Mouse (Mus musculus): ENCODE results near the gene Tbx19. TPM values are rescaled to one million over a fixed set of nuclear protein-coding genes. Genes with fewer than 3 reads are reported as not detected.

Gene Tbx19
- polyA plus RNA-seq, 1 experiment from 2014 or later = 0.05 TPM

- Histone ChIP-seq H3K9me3 (ENCODE audit: control insufficient read depth, low read length) (no peaks in the 10 kb centered on the region), H3K36me3 (ENCODE audit: control insufficient read depth, insufficient read depth, low read length) (no peaks in the 10 kb centered on the region), H3K4me3 (ENCODE audit: low read length) (no peak overlapping the region), H3K27ac (ENCODE audit: low read length) (no peak overlapping the region), H3K4me2 (ENCODE audit: low read depth, low read length) (no peak overlapping the region), H3K27me3 (ENCODE audit: control insufficient read depth, insufficient read depth, low read depth, low read length) (no peaks in the 10 kb centered on the region), H3K9ac (ENCODE audit: low read length) (no peak overlapping the region), H3K4me1 (replicated peaks; ENCODE audit: control insufficient read depth, insufficient read depth, low read length) (no peaks in the 10 kb centered on the region)
- ATAC-seq (ENCODE audit: low read depth) = no peak
- WGBS = 68% methylated on average over 5 of the region's 5 CpGs
Measured at GRCm38 (mm10) chr1:165133279-165133678, 27.3 kb downstream of the Tbx19 start.

GRCm38 (mm10) chr1:165132187-165132877 is 28.2 kb downstream of the Tbx19 start:
- no peaks in the 10 kb centered on the region for H3K27me3 ChIP-seq (ENCODE audit: control insufficient read depth, insufficient read depth, low read depth, low read length)
- WGBS = 71% methylated on average over 14 of the region's 14 CpGs
- no peaks in the 10 kb centered on the region for H3K4me1 ChIP-seq (replicated peaks; ENCODE audit: control insufficient read depth, insufficient read depth, low read length)
- no peak overlapping the region for H3K4me3 ChIP-seq (ENCODE audit: low read length)
- no peak overlapping the region for H3K9ac ChIP-seq (ENCODE audit: low read length)
- H3K36me3 ChIP-seq (ENCODE audit: control insufficient read depth, insufficient read depth, low read length) = no peaks in the 10 kb centered on the region
- H3K4me2 ChIP-seq (ENCODE audit: low read depth, low read length) = no peak overlapping the region
- H3K9me3 ChIP-seq (ENCODE audit: control insufficient read depth, low read length) = no peaks in the 10 kb centered on the region
- ATAC-seq (ENCODE audit: low read depth) = no peak
- H3K27ac ChIP-seq (ENCODE audit: low read length) = no peak overlapping the region

DNA sequence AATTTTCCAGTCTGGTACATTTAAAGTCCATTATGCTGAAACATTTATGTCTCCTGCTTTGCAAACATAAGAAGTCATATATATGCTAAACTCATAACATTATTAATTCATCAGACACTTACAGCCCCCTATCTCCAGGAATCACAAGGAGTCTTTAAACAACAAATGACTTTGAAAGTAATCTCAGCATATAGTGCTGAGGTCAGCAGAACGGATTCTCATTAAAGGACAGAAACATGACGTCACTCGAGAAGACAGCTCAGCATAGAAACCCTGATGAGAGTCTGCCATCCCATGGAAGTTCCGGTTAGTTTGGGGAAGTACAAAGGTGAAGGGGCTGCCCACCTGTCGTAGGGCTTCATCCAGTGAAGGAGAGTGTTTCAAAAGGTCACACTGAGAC is 31.0 kb downstream of the Tbx19 start:
- Histone ChIP-seq H3K9ac (ENCODE audit: low read length) (no peak overlapping the region), H3K9me3 (ENCODE audit: control insufficient read depth, low read length) (no peaks in the 10 kb centered on the region), H3K27ac (ENCODE audit: low read length) (no peak overlapping the region), H3K36me3 (ENCODE audit: control insufficient read depth, insufficient read depth, low read length) (no peaks in the 10 kb centered on the region), H3K4me2 (ENCODE audit: low read depth, low read length) (no peak overlapping the region), H3K27me3 (ENCODE audit: control insufficient read depth, insufficient read depth, low read depth, low read length) (no peaks in the 10 kb centered on the region), H3K4me1 (replicated peaks; ENCODE audit: control insufficient read depth, insufficient read depth, low read length) (no peaks in the 10 kb centered on the region), H3K4me3 (ENCODE audit: low read length) (no peak overlapping the region)
- no peak for ATAC-seq (ENCODE audit: low read depth)
- WGBS = 63% methylated on average over 5 of the region's 5 CpGs

- Histone ChIP-seq H3K27ac (ENCODE audit: low read length) (no peak overlapping the region), H3K9me3 (ENCODE audit: control insufficient read depth, low read length) (no peaks in the 10 kb centered on the region), H3K36me3 (ENCODE audit: control insufficient read depth, insufficient read depth, low read length) (no peaks in the 10 kb centered on the region), H3K27me3 (ENCODE audit: control insufficient read depth, insufficient read depth, low read depth, low read length) (peaks cover 3% of the 10 kb centered on the region; the same call in 1 of the 2 replicates), H3K4me1 (replicated peaks; ENCODE audit: control insufficient read depth, insufficient read depth, low read length) (no peaks in the 10 kb centered on the region), H3K4me3 (ENCODE audit: low read length) (no peak overlapping the region), H3K9ac (ENCODE audit: low read length) (no peak overlapping the region), H3K4me2 (ENCODE audit: low read depth, low read length) (no peak overlapping the region)
- whole genome bisulfite sequencing = 75% methylated on average over 7 of the region's 7 CpGs
- ATAC-seq (ENCODE audit: low read depth) = no peak
Measured at GRCm38 (mm10) chr1:165121096-165121495, 39.5 kb downstream of the Tbx19 start.

DNA sequence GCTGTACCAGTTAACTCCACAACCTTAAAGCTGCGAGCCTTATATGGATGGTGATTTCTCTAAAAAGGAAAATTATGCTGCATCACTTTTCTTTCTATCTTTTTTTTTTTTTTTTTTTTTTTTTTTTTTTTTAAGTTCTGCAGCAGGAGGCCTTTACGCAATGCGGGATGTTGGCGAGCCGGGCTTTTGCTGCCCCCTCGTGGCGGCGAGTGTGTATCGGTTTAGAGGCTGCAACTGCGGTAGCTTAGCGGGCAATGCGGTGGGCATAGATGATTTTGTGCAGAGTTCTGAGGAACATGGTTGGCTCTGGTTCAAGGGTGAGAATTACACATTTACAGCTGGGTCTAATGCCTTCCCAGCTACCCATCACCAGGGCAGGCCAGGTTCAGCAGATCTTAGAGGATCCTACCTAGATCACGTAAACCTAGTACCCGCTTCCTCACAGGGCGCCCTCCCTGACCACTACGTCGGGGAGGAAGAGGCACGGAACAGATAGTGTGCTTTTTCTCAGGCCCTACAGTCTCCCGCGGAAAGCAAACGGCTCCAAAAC is 40.1 kb downstream of the Tbx19 start:
- Histone ChIP-seq H3K36me3 (ENCODE audit: control insufficient read depth, insufficient read depth, low read length) (no peaks in the 10 kb centered on the region), H3K4me1 (replicated peaks; ENCODE audit: control insufficient read depth, insufficient read depth, low read length) (no peaks in the 10 kb centered on the region), H3K27ac (ENCODE audit: low read length) (no peak overlapping the region), H3K9ac (ENCODE audit: low read length) (no peak overlapping the region), H3K9me3 (ENCODE audit: control insufficient read depth, low read length) (no peaks in the 10 kb centered on the region), H3K27me3 (ENCODE audit: control insufficient read depth, insufficient read depth, low read depth, low read length) (peaks cover 3% of the 10 kb centered on the region; the same call in 1 of the 2 replicates), H3K4me3 (ENCODE audit: low read length) (no peak overlapping the region), H3K4me2 (ENCODE audit: low read depth, low read length) (no peak overlapping the region)
- WGBS = 17% methylated on average over 21 of the region's 21 CpGs
- ATAC-seq (ENCODE audit: low read depth) = peak; percentile 79; the same call in 1 of the 2 replicates

- Histone ChIP-seq H3K27ac (ENCODE audit: low read length) (no peak overlapping the region), H3K9me3 (ENCODE audit: control insufficient read depth, low read length) (no peaks in the 10 kb centered on the region), H3K4me1 (replicated peaks; ENCODE audit: control insufficient read depth, insufficient read depth, low read length) (peaks cover 6% of the 10 kb centered on the region), H3K36me3 (ENCODE audit: control insufficient read depth, insufficient read depth, low read length) (no peaks in the 10 kb centered on the region), H3K4me2 (ENCODE audit: low read depth, low read length) (peak overlapping the region; percentile 32; the same call in 1 of the 2 replicates), H3K9ac (ENCODE audit: low read length) (peak overlapping the region; percentile 24; the same call in 1 of the 2 replicates), H3K4me3 (ENCODE audit: low read length) (peak overlapping the region; percentile 8; the same call in 1 of the 2 replicates), H3K27me3 (ENCODE audit: control insufficient read depth, insufficient read depth, low read depth, low read length) (peaks cover 3% of the 10 kb centered on the region; the same call in 1 of the 2 replicates)
- 31% methylated on average over 9 of the region's 9 CpGs for WGBS
- ATAC-seq (ENCODE audit: low read depth) = peak; percentile 42; the same call in 1 of the 2 replicates
Measured at GRCm38 (mm10) chr1:165119760-165120159, 40.8 kb downstream of the Tbx19 start.

GRCm38 (mm10) chr1:165119011-165119726 is 41.4 kb downstream of the Tbx19 start:
- Histone ChIP-seq H3K27ac (ENCODE audit: low read length) (no peak overlapping the region), H3K4me2 (ENCODE audit: low read depth, low read length) (peak overlapping the region; percentile 32; the same call in 1 of the 2 replicates), H3K4me3 (ENCODE audit: low read length) (no peak overlapping the region), H3K27me3 (ENCODE audit: control insufficient read depth, insufficient read depth, low read depth, low read length) (peaks cover 3% of the 10 kb centered on the region; the same call in 1 of the 2 replicates), H3K36me3 (ENCODE audit: control insufficient read depth, insufficient read depth, low read length) (no peaks in the 10 kb centered on the region), H3K9ac (ENCODE audit: low read length) (no peak overlapping the region), H3K4me1 (replicated peaks; ENCODE audit: control insufficient read depth, insufficient read depth, low read length) (peaks cover 8% of the 10 kb centered on the region), H3K9me3 (ENCODE audit: control insufficient read depth, low read length) (no peaks in the 10 kb centered on the region)
- no peak for ATAC-seq (ENCODE audit: low read depth)
- 68% methylated on average over 15 of the region's 15 CpGs for WGBS

GRCm38 (mm10) chr1:165114460-165115175 is 46.0 kb downstream of the Tbx19 start:
- Histone ChIP-seq H3K9ac (ENCODE audit: low read length) (no peak overlapping the region), H3K27ac (ENCODE audit: low read length) (no peak overlapping the region), H3K36me3 (ENCODE audit: control insufficient read depth, insufficient read depth, low read length) (no peaks in the 10 kb centered on the region), H3K4me1 (replicated peaks; ENCODE audit: control insufficient read depth, insufficient read depth, low read length) (peaks cover 8% of the 10 kb centered on the region), H3K4me3 (ENCODE audit: low read length) (peak overlapping the region; percentile 19; the same call in 1 of the 2 replicates), H3K27me3 (ENCODE audit: control insufficient read depth, insufficient read depth, low read depth, low read length) (no peaks in the 10 kb centered on the region), H3K9me3 (ENCODE audit: control insufficient read depth, low read length) (no peaks in the 10 kb centered on the region), H3K4me2 (ENCODE audit: low read depth, low read length) (peak overlapping the region; percentile 56)
- 20% methylated on average over 17 of the region's 17 CpGs for WGBS
- peak; percentile 74 for ATAC-seq (ENCODE audit: low read depth)

- no peak overlapping the region for H3K4me3 ChIP-seq (ENCODE audit: low read length)
- no peaks in the 10 kb centered on the region for H3K27me3 ChIP-seq (ENCODE audit: control insufficient read depth, insufficient read depth, low read depth, low read length)
- no peaks in the 10 kb centered on the region for H3K36me3 ChIP-seq (ENCODE audit: control insufficient read depth, insufficient read depth, low read length)
- 36% methylated on average over 11 of the region's 11 CpGs for WGBS
- no peak overlapping the region for H3K4me2 ChIP-seq (ENCODE audit: low read depth, low read length)
- H3K27ac ChIP-seq (ENCODE audit: low read length) = no peak overlapping the region
- H3K4me1 ChIP-seq (replicated peaks; ENCODE audit: control insufficient read depth, insufficient read depth, low read length) = peaks cover 8% of the 10 kb centered on the region
- H3K9me3 ChIP-seq (ENCODE audit: control insufficient read depth, low read length) = no peaks in the 10 kb centered on the region
- no peak for ATAC-seq (ENCODE audit: low read depth)
- H3K9ac ChIP-seq (ENCODE audit: low read length) = no peak overlapping the region
Measured at GRCm38 (mm10) chr1:165113700-165114099, 46.9 kb downstream of the Tbx19 start.
